Mouse (Mus musculus): ENCODE measurements around the gene Zbtb16. TPM values are rescaled to one million over a fixed set of nuclear protein-coding genes. Genes with fewer than 3 reads are reported as not detected.

The Zbtb16 gene
- total RNA-seq, 2 experiments from 2014 or later: 33.5 to 62.9 TPM

- DNase-seq: no peak
Observed at GRCm38 (mm10) chr9:48826377-48826889, 9.6 kb downstream of the Zbtb16 start.

- DNase-seq: no peak
Observed at GRCm38 (mm10) chr9:48824533-48825130, 11.4 kb downstream of the Zbtb16 start.

GRCm38 (mm10) chr9:48823851-48824250 lies 12.2 kb downstream of the Zbtb16 start:
- DNase-seq: no peak

GRCm38 (mm10) chr9:48823319-48823705 lies 12.7 kb downstream of the Zbtb16 start:
- no peak for DNase-seq

GRCm38 (mm10) chr9:48822586-48823318 lies 13.3 kb downstream of the Zbtb16 start:
- DNase-seq: no peak

- DNase-seq: no peak
Observed at GRCm38 (mm10) chr9:48821916-48822585, 14.0 kb downstream of the Zbtb16 start.

GRCm38 (mm10) chr9:48821431-48821830 lies 14.6 kb downstream of the Zbtb16 start:
- no peak for DNase-seq

- no peak for DNase-seq
Observed at GRCm38 (mm10) chr9:48820791-48821190, 15.2 kb downstream of the Zbtb16 start.

- DNase-seq: no peak
Observed at GRCm38 (mm10) chr9:48819695-48820094, 16.3 kb downstream of the Zbtb16 start.

- no peak for DNase-seq
Observed at GRCm38 (mm10) chr9:48819137-48819536, 16.9 kb downstream of the Zbtb16 start.

GRCm38 (mm10) chr9:48817907-48818306 lies 18.1 kb downstream of the Zbtb16 start:
- DNase-seq: no peak

- DNase-seq: peak; percentile 25 to 58
Observed at GRCm38 (mm10) chr9:48817399-48817793, 18.6 kb downstream of the Zbtb16 start.

- DNase-seq: no peak
Observed at GRCm38 (mm10) chr9:48816678-48817398, 19.2 kb downstream of the Zbtb16 start.

GRCm38 (mm10) chr9:48816157-48816556 lies 19.9 kb downstream of the Zbtb16 start:
- no peak for DNase-seq

- DNase-seq: no peak
Observed at GRCm38 (mm10) chr9:48814881-48815495, 21.0 kb downstream of the Zbtb16 start.

- DNase-seq: no peak
Observed at GRCm38 (mm10) chr9:48813960-48814880, 21.8 kb downstream of the Zbtb16 start.

GRCm38 (mm10) chr9:48812352-48812751 lies 23.7 kb downstream of the Zbtb16 start:
- no peak for DNase-seq

GRCm38 (mm10) chr9:48806591-48806990 lies 29.4 kb downstream of the Zbtb16 start:
- no peak for DNase-seq

- no peak for DNase-seq
Observed at GRCm38 (mm10) chr9:48805850-48806249, 30.2 kb downstream of the Zbtb16 start.

- DNase-seq: no peak
Observed at GRCm38 (mm10) chr9:48804509-48804908, 31.5 kb downstream of the Zbtb16 start.
